In the genomic region with DNA sequence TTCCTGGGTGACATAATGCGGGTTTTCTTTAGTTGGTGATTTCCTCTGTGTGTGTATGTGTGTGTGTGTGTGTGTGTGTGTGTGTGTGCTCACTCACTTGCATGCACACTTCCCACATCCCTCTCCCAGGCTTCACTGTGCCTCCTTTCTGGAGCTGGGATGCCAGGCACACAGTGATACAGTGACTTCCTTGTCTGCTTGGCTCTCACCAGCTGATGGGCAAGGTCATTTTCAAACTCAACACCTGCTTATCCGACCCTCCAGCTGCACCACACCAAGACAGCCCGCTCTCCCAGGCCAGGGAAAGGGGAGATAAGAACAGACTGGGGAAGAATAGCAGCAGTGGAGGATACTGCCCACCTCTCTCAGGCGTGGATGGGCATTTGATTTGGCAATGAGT, we compare ENCODE assay signal across 11 mouse cellular contexts. TPM values are rescaled to one million over a fixed set of nuclear protein-coding genes. Genes with fewer than 3 reads are reported as not detected.
DNase-seq lines count a peak whose midpoint lies in the region; ATAC-seq lines count a peak whose summit lies in the region.
"Had no signal": no experiment of that assay in that cellular context is flagged by ENCODE, and none has a peak within 500 bp of the region (broad histone marks: within the 10 kb centered on the region; RNA-seq: fewer than 3 reads in every experiment).

No protein-coding gene starts in this region.

- peak overlapping the region; percentile 3; the same call in 1 of the 2 replicates for H3K9ac ChIP-seq in heart, embryonic 16.5 days (ENCODE audit: low read length)
- no peak overlapping the region; the same call in 1 of the 2 replicates for H3K9ac ChIP-seq in hindbrain, embryonic 16.5 days (ENCODE audit: low read depth, low read length)
- H3K9ac ChIP-seq in stomach, embryonic 16.5 days (ENCODE audit: low read length): no peak overlapping the region

- ATAC-seq in heart, embryonic 16.5 days (replicated peaks; ENCODE audit: extremely low read depth, insufficient read depth, low FRiP score): peak; percentile 75
- peak; percentile 87 for ATAC-seq in hindbrain, embryonic 16.5 days
- ATAC-seq in stomach, embryonic 16.5 days (ENCODE audit: insufficient read depth, low FRiP score): peak; percentile 61; the same call in 1 of the 2 replicates
- ATAC-seq: CD4-positive, CD25-positive, alpha-beta regulatory T cell, adult 4 months had no signal

- WGBS in heart, embryonic 16.5 days: 14% methylated on average over 4 of the region's 4 CpGs
- WGBS in hindbrain, embryonic 16.5 days: 59% methylated on average over 4 of the region's 4 CpGs
- WGBS in stomach, embryonic 16.5 days: 59% methylated on average over 4 of the region's 4 CpGs

- H3K9me3 ChIP-seq in heart, embryonic 16.5 days (replicated peaks; ENCODE audit: control insufficient read depth, low read length): no peaks in the 10 kb centered on the region
- H3K9me3 ChIP-seq in hindbrain, embryonic 16.5 days (ENCODE audit: control insufficient read depth, low read length): no peaks in the 10 kb centered on the region
- H3K9me3 ChIP-seq in stomach, embryonic 16.5 days (replicated peaks; ENCODE audit: control insufficient read depth, low read length): no peaks in the 10 kb centered on the region

- H3K4me2 ChIP-seq in heart, embryonic 16.5 days (ENCODE audit: low read depth, low read length): peak overlapping the region; percentile 29
- H3K4me2 ChIP-seq in hindbrain, embryonic 16.5 days (ENCODE audit: low read length): no peak overlapping the region
- no peak overlapping the region for H3K4me2 ChIP-seq in stomach, embryonic 16.5 days (ENCODE audit: low read depth, low read length)

- no peaks in the 10 kb centered on the region for H3K36me3 ChIP-seq in heart, embryonic 16.5 days (ENCODE audit: control insufficient read depth, insufficient read depth)
- no peaks in the 10 kb centered on the region for H3K36me3 ChIP-seq in hindbrain, embryonic 16.5 days (ENCODE audit: control insufficient read depth, insufficient read depth, low read length)
- H3K36me3 ChIP-seq in stomach, embryonic 16.5 days (ENCODE audit: control insufficient read depth, insufficient read depth, low read length): no peaks in the 10 kb centered on the region

- no peak overlapping the region for H3K4me3 ChIP-seq in heart, embryonic 16.5 days (ENCODE audit: low read length)
- H3K4me3 ChIP-seq in hindbrain, embryonic 16.5 days (ENCODE audit: low read length): no peak overlapping the region
- H3K4me3 ChIP-seq in stomach, embryonic 16.5 days (replicated peaks; ENCODE audit: low read length): no peak overlapping the region
- H3K4me3 ChIP-seq: left cerebral cortex, adult 2 months had no signal

- peaks cover 40% of the 10 kb centered on the region for H3K4me1 ChIP-seq in heart, embryonic 16.5 days (ENCODE audit: control insufficient read depth, insufficient read depth, low read length)
- no peaks in the 10 kb centered on the region; the same call in 1 of the 2 replicates for H3K4me1 ChIP-seq in hindbrain, embryonic 16.5 days (ENCODE audit: control insufficient read depth, insufficient read depth, low read depth, low read length)
- H3K4me1 ChIP-seq in stomach, embryonic 16.5 days (ENCODE audit: control insufficient read depth, insufficient read depth, low read length): peaks cover 5% of the 10 kb centered on the region; the same call in 1 of the 2 replicates

- DNase-seq in heart, adult 18-20 months: no peak
- DNase-seq in retina, postnatal 1 day: peak; percentile 80
- DNase-seq in retina, embryonic 14.5 days (ENCODE audit: low spot score): no peak
- no peak for DNase-seq in thymus, postnatal 4 days
- no peak for DNase-seq in gastrocnemius, postnatal 10 days
- DNase-seq: adrenal gland, postnatal 10 days had no signal

- no peaks in the 10 kb centered on the region; the same call in 1 of the 2 replicates for H3K27me3 ChIP-seq in heart, embryonic 16.5 days (ENCODE audit: control insufficient read depth, insufficient read depth, low read length)
- no peaks in the 10 kb centered on the region for H3K27me3 ChIP-seq in hindbrain, embryonic 16.5 days (replicated peaks; ENCODE audit: control insufficient read depth, insufficient read depth, low read length)
- H3K27me3 ChIP-seq in stomach, embryonic 16.5 days (ENCODE audit: control insufficient read depth, insufficient read depth, low read length): no peaks in the 10 kb centered on the region

- H3K27ac ChIP-seq in heart, embryonic 16.5 days (ENCODE audit: low read length): peak overlapping the region; percentile 72
- H3K27ac ChIP-seq in hindbrain, embryonic 16.5 days (ENCODE audit: low read depth, low read length): peak overlapping the region; percentile 78
- H3K27ac ChIP-seq in stomach, embryonic 16.5 days (ENCODE audit: low read length): no peak overlapping the region
- H3K27ac ChIP-seq: left cerebral cortex, adult 2 months had no signal

RNA-seq across cellular contexts. Expression of gene Arhgef3, which starts 52.5 kb away (rescaled TPM):
- 17.1 and 18.5 TPM in 2 replicates for polyA plus RNA-seq in heart, embryonic 16.5 days (2015; fragmentation: Nextera tagmentation; extraction: Ambion mirVana)
- total RNA-seq in heart, adult 18-20 months (2021): 10 to 100 TPM; 24.5 to 26.1 TPM
- polyA plus RNA-seq in hindbrain, embryonic 16.5 days (2015; fragmentation: Nextera tagmentation; extraction: Ambion mirVana): 16.0 and 18.4 TPM in 2 replicates
- polyA plus RNA-seq in stomach, embryonic 16.5 days (2015; fragmentation: Nextera tagmentation; extraction: Ambion mirVana): 20.9 and 22.8 TPM in 2 replicates
- total RNA-seq in gastrocnemius, postnatal 10 days (2021): 10 to 100 TPM; 15.6 to 18.1 TPM
